Mouse (Mus musculus) stomach, postnatal 0 days (tissue): ENCODE measurements at regions not wholly inside any gene's neighbourhood (a gene's known extent, or its start where the extent isn't known, plus 50 kb on each side); places are given as distances from the start of the nearest gene placed in this dataset.

Source experiments
- ATAC-seq: fragments of 200-750 bp; cut with Nextera tagmentation; 2 replicates; pipeline ENCODE4 v1.8.0; 2017; ENCODE audit not compliant: low FRiP score, low TSS enrichment
- DNase-seq: peaks from one replicate; pipeline ENCODE4 v3.0.0-alpha.2; 2016; ENCODE audit warnings: low spot score
- H3K27ac ChIP-seq: fragments of 300-500 bp; sonication (generic); replicated peaks from 2 replicates; pipeline ENCODE4 v1.5.1; 2014; ENCODE audit warnings: mild to moderate bottlenecking, control low read depth
- H3K27me3 ChIP-seq: fragments of 300-500 bp; sonication (generic); 2 replicates; pipeline ENCODE4 v1.6.1; 2014; ENCODE audit warnings: low read length; ENCODE audit not compliant: control insufficient read depth, insufficient read depth
- H3K36me3 ChIP-seq: fragments of 300-500 bp; sonication (generic); 2 replicates; pipeline ENCODE4 v1.6.1; 2014; ENCODE audit warnings: low read length, mixed read lengths; ENCODE audit not compliant: control insufficient read depth, insufficient read depth
- H3K4me1 ChIP-seq: fragments of 300-500 bp; sonication (generic); replicated peaks from 2 replicates; pipeline ENCODE4 v1.6.1; 2014; ENCODE audit warnings: antibody characterized with exemption; ENCODE audit not compliant: control insufficient read depth, insufficient read depth
- H3K4me2 ChIP-seq: fragments of 300-500 bp; sonication (generic); replicated peaks from 2 replicates; pipeline ENCODE4 v1.6.1; 2014; ENCODE audit warnings: low read depth, mild to moderate bottlenecking, control low read depth, moderate library complexity
- H3K4me3 ChIP-seq: fragments of 300-500 bp; sonication (generic); 2 replicates; pipeline ENCODE4 v1.5.1; 2014; ENCODE audit warnings: low read depth, low read length, control low read depth
- H3K9ac ChIP-seq: fragments of 300-500 bp; sonication (generic); 2 replicates; pipeline ENCODE4 v1.6.1; 2014; ENCODE audit warnings: mild to moderate bottlenecking, low read length, control low read depth, mixed read lengths
- H3K9me3 ChIP-seq: fragments of 300-500 bp; sonication (generic); 2 replicates; pipeline ENCODE4 v1.6.1; 2016; ENCODE audit warnings: low read length; ENCODE audit not compliant: control insufficient read depth
- CTCF ChIP-seq: IDR thresholded peaks from 2 replicates; pipeline ENCODE4 v1.5.1; 2016; ENCODE audit warnings: antibody characterized with exemption, low read depth, mild to moderate bottlenecking, moderate library complexity
- EP300 ChIP-seq: optimal IDR thresholded peaks from 2 replicates; pipeline ENCODE3; 2016; ENCODE audit warnings: antibody characterized with exemption
- WGBS: fragments of 180-500 bp; shearing (Covaris S2); extraction: QIAGEN DNeasy Blood & Tissue Kit; methylation state at CpG from one replicate; pipeline ENCODE4 v1.1.7; 2014; 5-methylcytosine and 5-hydroxymethylcytosine counted together

DNA sequence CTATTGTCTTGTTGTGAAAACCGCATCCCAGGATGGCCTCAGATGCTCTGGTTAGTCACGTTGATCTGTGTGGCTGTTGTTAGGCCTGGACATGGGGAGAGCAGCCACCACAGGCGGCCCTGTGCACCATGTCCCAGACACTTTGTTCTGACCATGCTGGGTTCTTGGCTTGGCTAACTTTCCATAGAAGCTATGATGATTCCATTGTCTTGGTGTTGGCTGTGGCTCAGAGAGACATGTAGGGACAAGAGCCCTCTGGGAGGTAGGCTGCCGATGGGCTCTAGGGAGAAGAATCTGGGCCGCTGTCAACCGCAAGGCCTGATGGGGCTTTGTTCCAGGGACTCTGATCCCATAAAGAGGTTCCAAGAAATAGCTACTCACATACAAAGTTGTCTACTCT, 334.9 kb downstream of the Pik3r1 start:
- no peak for DNase-seq
- H3K9me3 ChIP-seq = no peaks in the 10 kb centered on the region

DNA sequence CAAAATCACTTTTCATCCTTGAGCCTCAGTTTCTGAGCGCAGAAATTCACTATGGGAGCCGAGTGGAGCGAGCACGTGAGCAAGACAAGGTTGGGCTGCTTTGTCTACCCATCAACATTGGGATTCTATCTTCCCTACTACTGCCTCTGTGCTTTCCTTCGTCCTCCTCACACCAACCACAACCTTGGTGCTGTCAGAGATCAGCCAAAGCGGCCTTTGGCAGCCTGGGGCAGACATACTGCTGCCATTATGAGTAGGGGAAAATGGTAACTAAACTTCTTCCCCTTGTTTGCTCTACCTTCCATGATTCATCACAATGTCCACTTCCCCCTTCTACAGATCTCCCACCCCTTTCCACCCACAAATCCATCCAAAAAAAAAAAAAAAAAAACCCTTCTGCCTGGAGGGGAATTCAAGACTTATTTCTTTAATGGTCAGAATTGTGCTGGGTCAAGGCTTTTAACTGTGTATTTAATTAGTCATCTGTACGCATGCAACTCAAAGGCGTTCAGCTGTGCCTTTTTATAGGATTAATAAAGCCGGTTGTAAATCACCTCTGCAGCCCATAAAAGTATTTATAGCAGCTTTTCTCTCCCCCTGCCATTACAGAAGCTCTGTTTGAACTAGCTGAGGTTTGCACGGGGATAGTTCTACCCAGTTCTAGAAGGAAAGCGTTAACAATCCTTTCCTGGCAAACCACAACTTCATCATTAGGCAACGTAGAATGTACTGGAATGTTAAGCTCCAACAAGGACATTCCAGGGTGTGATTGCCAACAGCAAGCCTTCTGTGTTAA, 340.4 kb downstream of the Pik3r1 start:
- Histone ChIP-seq H3K27me3 (no peaks in the 10 kb centered on the region), H3K27ac (peak overlapping the region; percentile 70), H3K36me3 (no peaks in the 10 kb centered on the region), H3K9me3 (no peaks in the 10 kb centered on the region), H3K9ac (no peak overlapping the region), H3K4me1 (no peaks in the 10 kb centered on the region), H3K4me2 (no peak overlapping the region), H3K4me3 (no peak overlapping the region)
- peak; percentile 67 for TF ChIP-seq EP300
- TF ChIP-seq CTCF = no peak
- ATAC-seq = peak; percentile 66
- no peak for DNase-seq
- WGBS = 52% methylated on average over 12 of the region's 12 CpGs

More for the DNA sequence above, 334.9 kb downstream of the Pik3r1 start:
- Histone ChIP-seq H3K36me3 (no peaks in the 10 kb centered on the region), H3K4me2 (no peak overlapping the region), H3K4me1 (no peaks in the 10 kb centered on the region), H3K27ac (no peak overlapping the region), H3K27me3 (no peaks in the 10 kb centered on the region), H3K4me3 (no peak overlapping the region), H3K9ac (no peak overlapping the region)
- 89% methylated on average over 6 of the region's 6 CpGs for WGBS
- TF ChIP-seq CTCF = no peak
- ATAC-seq = no peak

DNA sequence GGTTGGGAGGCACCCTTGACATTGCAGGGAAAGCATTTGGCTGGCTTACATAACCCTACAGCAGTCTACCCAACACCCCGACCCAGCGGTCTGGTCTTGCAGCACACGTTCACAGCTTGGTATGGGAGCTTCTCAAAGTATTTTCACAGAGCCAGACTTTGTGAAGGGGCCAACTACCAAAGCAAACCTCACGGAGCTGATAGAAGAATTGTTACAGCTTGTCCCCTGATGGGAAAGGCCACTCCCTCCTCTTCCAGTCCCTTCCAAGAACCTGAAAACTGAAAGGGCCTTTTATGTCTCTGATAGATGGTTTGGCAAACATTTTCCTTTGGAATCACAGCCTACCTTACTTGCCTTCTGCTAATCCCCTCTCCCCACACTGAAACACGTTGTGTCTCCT, 341.6 kb downstream of the Pik3r1 start:
- TF ChIP-seq EP300 (peak; percentile 33), CTCF (peak; percentile 28; the same call in 1 of the 2 replicates)
- DNase-seq = no peak
- Histone ChIP-seq H3K36me3 (no peaks in the 10 kb centered on the region), H3K4me3 (no peak overlapping the region), H3K27ac (0 out of 2 replicates have a peak overlapping the region, but pooled peaks have one; percentile 30), H3K4me2 (no peak overlapping the region), H3K4me1 (no peaks in the 10 kb centered on the region), H3K9me3 (no peaks in the 10 kb centered on the region), H3K9ac (no peak overlapping the region), H3K27me3 (no peaks in the 10 kb centered on the region)
- ATAC-seq = peak; percentile 47; the same call in 1 of the 2 replicates
- 40% methylated on average over 5 of the region's 5 CpGs for WGBS

DNA sequence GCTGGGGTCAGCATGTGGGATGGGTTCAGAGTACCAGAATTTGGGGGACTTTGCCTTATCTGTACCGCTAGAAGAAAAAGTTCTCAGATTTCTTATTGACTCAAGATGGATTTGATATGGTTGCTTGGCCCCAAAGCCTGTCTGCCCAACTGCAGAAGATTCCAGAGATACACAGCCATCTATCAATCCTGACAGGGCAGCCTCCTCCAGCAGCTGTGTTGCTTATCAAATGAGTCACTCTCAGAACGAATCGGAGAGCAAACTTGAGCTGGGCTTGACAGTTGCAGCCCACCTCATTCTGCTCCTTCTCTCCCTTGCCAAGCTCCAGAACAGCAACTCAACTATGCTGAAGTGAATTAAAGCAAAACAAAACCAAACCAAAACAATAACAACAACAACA, 345.9 kb downstream of the Pik3r1 start:
- TF ChIP-seq EP300 (no peak), CTCF (no peak)
- Histone ChIP-seq H3K36me3 (no peaks in the 10 kb centered on the region), H3K4me2 (no peak overlapping the region), H3K27me3 (no peaks in the 10 kb centered on the region), H3K27ac (no peak overlapping the region), H3K4me1 (no peaks in the 10 kb centered on the region), H3K4me3 (no peak overlapping the region), H3K9me3 (no peaks in the 10 kb centered on the region), H3K9ac (no peak overlapping the region)
- DNase-seq (no peak), ATAC-seq (no peak)
- WGBS = 15% methylated on average over 3 of the region's 3 CpGs

DNA sequence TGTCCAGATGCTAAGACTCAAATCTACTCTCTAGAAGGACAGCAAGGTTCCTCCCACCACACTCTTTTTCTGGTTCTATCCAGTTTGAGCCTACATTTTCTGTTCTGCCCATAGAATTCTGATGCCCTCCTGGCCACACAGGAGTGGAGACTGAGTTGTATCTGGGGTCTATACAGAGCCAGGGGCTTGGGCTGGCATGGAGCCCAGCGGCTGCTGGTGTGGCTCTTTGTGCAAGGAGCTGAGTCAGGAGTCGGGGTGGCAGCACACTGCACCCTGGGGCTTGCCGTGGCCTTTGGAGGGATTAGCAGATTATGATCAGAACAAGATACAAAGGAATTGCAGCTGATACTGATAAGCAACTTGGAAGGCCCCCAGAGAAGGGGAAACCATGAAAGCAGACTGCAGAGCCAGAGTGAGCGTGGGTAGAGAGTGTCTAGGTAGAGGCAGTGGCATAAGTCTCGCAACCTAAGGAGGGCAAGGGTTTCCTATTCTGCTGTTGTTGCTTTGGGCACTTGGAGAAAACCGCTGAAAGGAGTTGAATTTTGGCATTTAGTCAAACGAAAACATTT, 348.5 kb downstream of the Pik3r1 start:
- peak; percentile 53 for TF ChIP-seq EP300
- TF ChIP-seq CTCF = no peak
- Histone ChIP-seq H3K27me3 (no peaks in the 10 kb centered on the region), H3K9ac (no peak overlapping the region), H3K4me2 (no peak overlapping the region), H3K4me3 (no peak overlapping the region), H3K4me1 (no peaks in the 10 kb centered on the region), H3K36me3 (no peaks in the 10 kb centered on the region), H3K27ac (no peak overlapping the region), H3K9me3 (no peaks in the 10 kb centered on the region)
- DNase-seq (no peak), ATAC-seq (0 out of 2 replicates have a peak, but pooled peaks have one; percentile 29)
- WGBS = 64% methylated on average over 7 of the region's 7 CpGs

DNA sequence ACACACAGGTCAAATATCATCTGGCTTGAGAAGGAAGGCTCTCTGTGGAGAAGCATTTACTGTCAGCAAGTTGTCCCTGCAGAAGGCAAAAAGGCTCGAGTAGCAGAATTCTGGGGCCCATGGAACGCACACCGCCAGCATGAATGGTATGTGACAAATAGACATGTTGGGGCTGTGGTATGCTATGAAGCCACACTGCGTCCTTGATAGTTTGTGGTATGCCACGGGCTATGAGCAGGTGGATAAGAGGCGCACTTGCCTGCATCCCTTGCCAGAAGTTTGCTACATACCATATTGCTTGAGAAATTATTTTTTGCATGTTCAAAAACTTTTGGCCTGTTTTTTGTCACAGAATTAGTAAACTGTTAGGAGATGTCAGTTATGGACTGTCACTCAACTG, 349.7 kb downstream of the Pik3r1 start:
- Histone ChIP-seq H3K4me2 (no peak overlapping the region), H3K9ac (no peak overlapping the region), H3K27me3 (no peaks in the 10 kb centered on the region), H3K4me1 (no peaks in the 10 kb centered on the region), H3K9me3 (no peaks in the 10 kb centered on the region), H3K4me3 (no peak overlapping the region), H3K27ac (no peak overlapping the region), H3K36me3 (no peaks in the 10 kb centered on the region)
- TF ChIP-seq CTCF (no peak), EP300 (no peak)
- 73% methylated on average over 6 of the region's 6 CpGs for WGBS
- ATAC-seq = no peak
- DNase-seq = no peak
